Mouse (Mus musculus) ES-E14 (cell line): ENCODE measurements around the gene Hirip3. TPM values are rescaled to one million over a fixed set of nuclear protein-coding genes. Genes with fewer than 3 reads are reported as not detected.
"Not testable (repeated sequence)": the region's sequence is repeated elsewhere in the genome, so short reads cannot be mapped to it uniquely, and the experiment has no call there.

Source experiments
- DNase-seq: peaks from one replicate; pipeline ENCODE4 v3.0.0-alpha.2; 2013; ENCODE audit warnings: low read depth, low spot score
- H3K27ac ChIP-seq: 2 replicates; pipeline ENCODE4 v1.5.1; 2012; ENCODE audit warnings: low read depth, mild to moderate bottlenecking, low read length, moderate library complexity, mixed read lengths; ENCODE audit not compliant: poor library complexity, insufficient read depth, severe bottlenecking
- H3K36me3 ChIP-seq: 2 replicates; pipeline ENCODE4 v1.6.1; 2012; ENCODE audit warnings: mild to moderate bottlenecking, low read length, moderate library complexity, mixed read lengths; ENCODE audit not compliant: control insufficient read depth, poor library complexity, insufficient read depth, severe bottlenecking
- H3K4me1 ChIP-seq, 2 experiments: fragments of 150-350 bp in 1 of 2; sonication (generic) in 1 of 2; 2 replicates each; pipeline ENCODE4 v1.6.1; 2012; ENCODE audit warnings: low read length in 2 of 2, mild to moderate bottlenecking in 1 of 2, mixed read lengths in 1 of 2; ENCODE audit not compliant: control insufficient read depth in 2 of 2, insufficient read depth in 2 of 2, poor library complexity in 1 of 2
- H3K4me3 ChIP-seq, 2 experiments: fragments of 150-350 bp in 1 of 2; sonication (generic) in 1 of 2; 2 replicates each; pipeline ENCODE4 v1.5.1; 2012; ENCODE audit warnings: low read length in 2 of 2, low read depth in 1 of 2, mild to moderate bottlenecking in 1 of 2, mixed read lengths in 1 of 2; ENCODE audit not compliant: insufficient read depth in 1 of 2, poor library complexity in 1 of 2, severe bottlenecking in 1 of 2
- H3K9ac ChIP-seq: 2 replicates; pipeline ENCODE4 v1.6.1; 2012; ENCODE audit warnings: low read depth, mild to moderate bottlenecking, low read length, mixed read lengths; ENCODE audit not compliant: poor library complexity, insufficient read depth, severe bottlenecking
- H3K9me3 ChIP-seq: fragments of 150-350 bp; sonication (generic); 2 replicates; pipeline ENCODE4 v1.6.1; 2012; ENCODE audit warnings: low read depth, mild to moderate bottlenecking, low read length; ENCODE audit not compliant: control insufficient read depth, insufficient read depth
- CHD2 ChIP-seq: IDR thresholded peaks from 2 replicates; pipeline ENCODE4 v1.6.1; 2014; ENCODE audit warnings: mild to moderate bottlenecking, low read depth, low read length, inconsistent platforms
- HCFC1 ChIP-seq: IDR thresholded peaks from 2 replicates; pipeline ENCODE4 v1.6.1; 2012; ENCODE audit warnings: low read length, inconsistent platforms, borderline replicate concordance; ENCODE audit not compliant: insufficient read depth
- MAFK ChIP-seq: IDR thresholded peaks from 2 replicates; pipeline ENCODE4 v1.6.1; 2014; ENCODE audit warnings: mild to moderate bottlenecking, low read depth, low read length, inconsistent platforms; ENCODE audit not compliant: insufficient read depth
- ZC3H11A ChIP-seq: IDR thresholded peaks from 2 replicates; pipeline ENCODE4 v1.6.1; 2012; ENCODE audit warnings: low read depth, mild to moderate bottlenecking, inconsistent platforms, low read length, borderline replicate concordance
- ZNF384 ChIP-seq: IDR thresholded peaks from 2 replicates; pipeline ENCODE4 v1.6.1; 2012; ENCODE audit warnings: low read depth, low read length, inconsistent platforms
- in situ Hi-C, 2 experiments: fragments of 600-800 bp; cut with MboI; formaldehyde crosslinking; loops; one replicate each; pipeline ENCODE4 v1.15.1; 2025; ENCODE audit warnings: low sequenced_read_pairs in 2 of 2, inconsistent platforms in 1 of 2; ENCODE audit not compliant: unreplicated experiment in 2 of 2
- total RNA-seq: library from RNA; depleted of rRNA; stranded (reverse); fragments of 300-350 nt; gene quantifications from 2 replicates; pipeline ENCODE4 v1.2.3, GENCODE M21; 2012; rRNA removed

Hirip3 gene
- total RNA-seq, 1 experiment: 99.7 TPM

- no peak overlapping the region for H3K27ac ChIP-seq
- peak overlapping the region; percentile 80 for H3K9ac ChIP-seq
- in situ Hi-C loops: no loop called here
- no peaks in the 10 kb centered on the region; the same call in 1 of the 2 replicates for H3K36me3 ChIP-seq
- H3K4me1 ChIP-seq: peaks cover 2 to 3% of the 10 kb centered on the region in 2 experiments; a peak in 2 of 4 replicates
- H3K9me3 ChIP-seq: no peaks in the 10 kb centered on the region
- H3K4me3 ChIP-seq: peak overlapping the region; percentile 77 to 82
- TF ChIP-seq HCFC1 (no peak; the same call in 1 of the 2 replicates), ZC3H11A (no peak), MAFK (no peak), CHD2 (no peak), ZNF384 (no peak)
- DNase-seq: peak; percentile 84
Observed at GRCm38 (mm10) chr7:126898102-126898990, 36.6 kb downstream of the Hirip3 start.

DNA sequence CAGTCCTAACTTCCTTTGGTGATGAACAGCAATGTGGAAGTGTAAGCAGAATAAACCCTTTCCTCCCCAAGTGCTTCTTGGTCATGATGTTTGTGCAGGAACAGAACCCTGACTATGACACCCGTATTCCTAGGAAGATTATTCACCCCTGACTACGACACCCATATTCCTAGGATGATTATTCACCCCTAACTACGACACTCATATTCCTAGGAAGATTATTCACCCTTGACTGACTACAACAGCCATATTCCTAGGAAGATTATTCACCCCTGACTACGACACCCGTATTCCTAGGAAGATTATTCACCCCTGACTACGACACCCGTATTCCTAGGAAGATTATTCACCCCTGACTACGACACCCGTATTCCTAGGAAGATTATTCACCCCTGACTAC, 38.0 kb downstream of the Hirip3 start:
- H3K4me1 ChIP-seq, H3K27ac ChIP-seq, H3K9me3 ChIP-seq, H3K36me3 ChIP-seq, in situ Hi-C loops, DNase-seq, H3K9ac ChIP-seq, H3K4me3 ChIP-seq: not testable (repeated sequence)

GRCm38 (mm10) chr7:126905590-126905989, 43.8 kb downstream of the Hirip3 start:
- H3K27ac ChIP-seq: no peak overlapping the region
- H3K4me1 ChIP-seq: peaks cover 0 to 7% of the 10 kb centered on the region in 2 experiments; a peak in 1 of 4 replicates
- in situ Hi-C loops: no loop called here
- no peak overlapping the region for H3K9ac ChIP-seq
- TF ChIP-seq MAFK (peak; percentile 77), HCFC1 (no peak), ZC3H11A (no peak), CHD2 (no peak)
- no peaks in the 10 kb centered on the region for H3K9me3 ChIP-seq
- no peak overlapping the region for H3K4me3 ChIP-seq
- no peaks in the 10 kb centered on the region for H3K36me3 ChIP-seq
- no peak for DNase-seq

DNA sequence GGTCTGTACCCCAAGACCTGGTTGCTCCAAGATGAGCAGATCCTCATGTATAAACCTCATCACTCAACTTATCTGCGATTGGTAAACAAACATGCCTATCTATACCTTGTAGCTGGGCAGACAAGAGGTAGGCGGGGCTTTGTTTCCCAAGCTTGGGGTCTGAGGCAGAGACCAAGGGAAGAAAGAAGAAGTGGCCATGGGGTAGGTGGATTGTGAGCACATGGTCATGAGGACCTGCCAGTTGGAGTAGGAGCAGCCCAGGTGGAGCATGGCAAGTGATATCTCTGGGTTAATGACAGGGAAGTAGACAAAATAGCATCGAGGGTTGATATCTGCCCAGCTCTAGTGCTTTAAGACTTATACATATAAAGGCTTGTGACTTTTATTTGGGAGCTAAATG, 53.1 kb downstream of the Hirip3 start:
- in situ Hi-C loops: no loop called here

More for the DNA sequence above, 53.1 kb downstream of the Hirip3 start:
- H3K9me3 ChIP-seq: no peaks in the 10 kb centered on the region
- no peak for DNase-seq
- no peaks in the 10 kb centered on the region for H3K36me3 ChIP-seq
- no peaks in the 10 kb centered on the region for H3K4me1 ChIP-seq
- no peak overlapping the region for H3K9ac ChIP-seq
- TF ChIP-seq ZC3H11A: no peak
- no peak for TF ChIP-seq ZNF384
- TF ChIP-seq MAFK: no peak
- no peak for TF ChIP-seq CHD2
- no peak for TF ChIP-seq HCFC1
- no peak overlapping the region for H3K4me3 ChIP-seq
- H3K27ac ChIP-seq: no peak overlapping the region

Other genes with a start within 250 kb of the Hirip3 start
- 16.4 and 20.4 TPM in 2 replicates for gene Nupr1, start 231.1 kb upstream of the Hirip3 start, total RNA-seq
- 35.8 and 55.3 TPM in 2 replicates for gene Sgf29, start 212.7 kb upstream of the Hirip3 start, total RNA-seq
- 0.22 TPM in 1 of 2 replicates, not detected in the other for gene Sult1a1, start 185.5 kb upstream of the Hirip3 start, total RNA-seq
- 187 and 246 TPM in 2 replicates for gene Bola2, start 166.6 kb upstream of the Hirip3 start, total RNA-seq
- 22.3 and 27.7 TPM in 2 replicates for gene Slx1b, start 166.2 kb upstream of the Hirip3 start, total RNA-seq
- 4.1 and 10.3 TPM in 2 replicates for gene Coro1a, start 154.2 kb upstream of the Hirip3 start, total RNA-seq
- 31.1 and 42.1 TPM in 2 replicates for gene Mapk3, start 102.4 kb upstream of the Hirip3 start, total RNA-seq
- gene Gdpd3, start 95.6 kb upstream of the Hirip3 start, total RNA-seq: 4.0 and 5.9 TPM in 2 replicates
- gene Ypel3, start 85.0 kb upstream of the Hirip3 start, total RNA-seq: 19.4 and 20.8 TPM in 2 replicates
- gene Tbx6, start 80.5 kb upstream of the Hirip3 start, total RNA-seq: 0.89 and 1.7 TPM in 2 replicates
- 260 and 291 TPM in 2 replicates for gene Ppp4c, start 69.5 kb upstream of the Hirip3 start, total RNA-seq
- 1.9 and 2.5 TPM in 2 replicates for gene Fam57b, start 64.3 kb upstream of the Hirip3 start, total RNA-seq
- gene 4930451I11Rik, start 30.3 kb upstream of the Hirip3 start, total RNA-seq: not detected in 2 replicates
- gene Doc2a, start 14.6 kb upstream of the Hirip3 start, total RNA-seq: 5.5 and 7.7 TPM in 2 replicates
- gene Ino80e, start 405 bp downstream of the Hirip3 start, total RNA-seq: 68.7 and 78.7 TPM in 2 replicates
- 42.3 and 57.2 TPM in 2 replicates for gene Taok2, start 22.7 kb downstream of the Hirip3 start, total RNA-seq
- 14.7 and 25.6 TPM in 2 replicates for gene Tmem219, start 60.9 kb downstream of the Hirip3 start, total RNA-seq
- 13.2 and 16.2 TPM in 2 replicates for gene Kctd13, start 66.9 kb downstream of the Hirip3 start, total RNA-seq
- gene Asphd1, start 87.6 kb downstream of the Hirip3 start, total RNA-seq: 1.0 and 2.0 TPM in 2 replicates
- 0.80 and 2.0 TPM in 2 replicates for gene Sez6l2, start 88.6 kb downstream of the Hirip3 start, total RNA-seq
- gene Cdipt, start 113.9 kb downstream of the Hirip3 start, total RNA-seq: 106 and 122 TPM in 2 replicates
- 0.18 and 0.32 TPM in 2 replicates for gene Cdiptos, start 114.1 kb downstream of the Hirip3 start, total RNA-seq
- gene Mvp, start 152.6 kb downstream of the Hirip3 start, total RNA-seq: 49.2 and 56.0 TPM in 2 replicates
- gene Pagr1b, start 154.5 kb downstream of the Hirip3 start, total RNA-seq: 0.63 and 1.3 TPM in 2 replicates
- gene Pagr1a, start 155.4 kb downstream of the Hirip3 start, total RNA-seq: 12.1 and 32.3 TPM in 2 replicates
- 23.4 and 38.4 TPM in 2 replicates for gene Gm42742, start 159.1 kb downstream of the Hirip3 start, total RNA-seq
- gene Prrt2, start 159.2 kb downstream of the Hirip3 start, total RNA-seq: 0.36 and 0.85 TPM in 2 replicates
- 134 and 164 TPM in 2 replicates for gene Maz, start 165.1 kb downstream of the Hirip3 start, total RNA-seq
- 97.4 and 117 TPM in 2 replicates for gene Kif22, start 180.5 kb downstream of the Hirip3 start, total RNA-seq
- gene Zg16, start 225.4 kb downstream of the Hirip3 start, total RNA-seq: not detected in 2 replicates
- 13.5 and 31.2 TPM in 2 replicates for gene AI467606, start 229.4 kb downstream of the Hirip3 start, total RNA-seq